Mouse (Mus musculus): ENCODE measurements around the gene Dlg2. TPM values are rescaled to one million over a fixed set of nuclear protein-coding genes. Genes with fewer than 3 reads are reported as not detected.

Gene Dlg2
- total and polyA plus RNA-seq, 3 experiments = 0.49 to 0.68 TPM; not detected in 1

DNA sequence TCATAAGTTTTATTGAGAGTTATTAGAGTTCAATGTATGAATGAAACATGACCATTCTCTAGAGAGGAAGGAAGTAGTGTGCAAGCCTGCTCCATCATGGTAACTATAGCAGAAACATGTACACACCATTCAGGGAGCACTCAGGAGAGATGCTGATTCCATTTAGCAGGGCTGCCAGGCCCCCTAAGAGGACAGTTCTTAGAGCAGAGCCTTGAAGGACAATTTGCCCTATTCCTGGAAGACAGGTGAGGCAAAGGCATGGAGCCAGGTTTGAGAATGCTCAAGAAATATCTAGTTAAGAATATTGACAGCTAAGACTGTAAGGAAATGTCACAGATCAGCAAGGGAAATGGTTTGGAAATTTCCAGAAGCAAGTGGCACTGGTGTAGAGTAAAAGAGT, 1096.8 kb downstream of the Dlg2 start:
- no peaks in the 10 kb centered on the region for H3K36me3 ChIP-seq (replicated peaks)
- H3K9me3 ChIP-seq (replicated peaks) = no peaks in the 10 kb centered on the region
- no peaks in the 10 kb centered on the region for H3K4me1 ChIP-seq (ENCODE audit: insufficient read depth, low read depth, low read length)
- no peak overlapping the region for H3K4me3 ChIP-seq (ENCODE audit: low read depth, low read length)
- TF ChIP-seq GATA2 (IDR thresholded peaks at IDR 0.05; ENCODE audit: borderline replicate concordance, low read depth, low read length) (no peak), TAL1 (conservative IDR thresholded peaks at IDR 0.05; ENCODE audit: low read depth, low read length) (no peak), POLR2AphosphoS5 (IDR thresholded peaks at IDR 0.05; ENCODE audit: insufficient replicate concordance, low read depth, low read length) (no peak), CTCF (IDR thresholded peaks at IDR 0.05; ENCODE audit: low read depth, low read length) (no peak), GATA1 (IDR thresholded peaks at IDR 0.05; ENCODE audit: borderline replicate concordance, low read length) (no peak)
- DNase-seq (ENCODE audit: low spot score) (no peak), ATAC-seq (ENCODE audit: extremely low read depth, insufficient number of reproducible peaks, low FRiP score, poor library complexity, severe bottlenecking) (no peak)
- no peaks in the 10 kb centered on the region for H3K27me3 ChIP-seq (ENCODE audit: insufficient read depth, low read length)

DNA sequence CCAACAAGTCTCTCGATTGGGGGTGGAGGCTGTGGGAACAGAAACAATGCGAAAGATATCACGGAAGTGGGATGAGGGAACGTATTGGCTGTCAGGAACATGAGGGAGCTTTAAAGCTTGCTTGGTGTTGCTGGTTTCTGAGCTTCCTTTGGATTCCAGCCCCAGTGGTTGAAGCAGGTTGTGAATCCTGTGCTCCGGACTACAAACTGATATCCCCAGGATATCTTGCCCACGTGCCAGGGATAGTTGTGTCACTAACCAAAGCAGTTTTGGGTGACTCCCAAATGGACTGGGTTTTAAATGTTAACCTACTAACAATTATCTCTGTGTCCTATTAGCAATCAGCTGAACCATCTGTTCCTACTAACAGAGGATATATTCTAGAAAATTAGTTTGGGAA, 1099.7 kb downstream of the Dlg2 start:
- no peaks in the 10 kb centered on the region for H3K36me3 ChIP-seq (replicated peaks)
- ATAC-seq (ENCODE audit: extremely low read depth, insufficient number of reproducible peaks, low FRiP score, poor library complexity, severe bottlenecking) = no peak
- TF ChIP-seq GATA2 (IDR thresholded peaks at IDR 0.05; ENCODE audit: borderline replicate concordance, low read depth, low read length) = no peak
- TF ChIP-seq POLR2AphosphoS5 (IDR thresholded peaks at IDR 0.05; ENCODE audit: insufficient replicate concordance, low read depth, low read length) = no peak
- TF ChIP-seq TAL1 (conservative IDR thresholded peaks at IDR 0.05; ENCODE audit: low read depth, low read length) = no peak
- no peak for TF ChIP-seq CTCF (IDR thresholded peaks at IDR 0.05; ENCODE audit: low read depth, low read length)
- no peak for TF ChIP-seq GATA1 (IDR thresholded peaks at IDR 0.05; ENCODE audit: borderline replicate concordance, low read length)

DNA sequence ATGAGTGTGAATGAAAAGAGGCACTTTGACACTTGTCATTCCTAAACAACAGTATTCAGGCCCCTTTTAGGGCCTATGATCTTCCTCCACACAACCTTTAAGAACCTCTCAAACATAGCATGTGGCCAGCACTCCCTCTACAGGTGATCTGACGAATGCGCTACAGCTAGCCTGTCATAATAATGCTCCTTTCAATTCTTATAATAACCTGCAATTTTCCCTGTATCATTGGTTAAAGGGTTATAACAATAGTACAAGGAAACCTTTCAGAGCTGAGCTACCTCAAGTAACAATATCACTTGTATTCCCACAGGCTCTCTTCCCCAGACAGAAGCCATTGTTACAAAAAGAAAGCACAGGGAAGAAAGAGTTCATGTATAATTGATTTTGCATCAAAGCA, 1105.7 kb downstream of the Dlg2 start:
- Histone ChIP-seq H3K36me3 (replicated peaks) (no peaks in the 10 kb centered on the region), H3K27me3 (ENCODE audit: insufficient read depth, low read length) (no peaks in the 10 kb centered on the region), H3K9me3 (replicated peaks) (no peaks in the 10 kb centered on the region), H3K4me3 (ENCODE audit: low read depth, low read length) (no peak overlapping the region), H3K4me1 (ENCODE audit: insufficient read depth, low read depth, low read length) (no peaks in the 10 kb centered on the region)
- TF ChIP-seq GATA2 (IDR thresholded peaks at IDR 0.05; ENCODE audit: borderline replicate concordance, low read depth, low read length) (no peak), CTCF (IDR thresholded peaks at IDR 0.05; ENCODE audit: low read depth, low read length) (no peak), POLR2AphosphoS5 (IDR thresholded peaks at IDR 0.05; ENCODE audit: insufficient replicate concordance, low read depth, low read length) (no peak), GATA1 (IDR thresholded peaks at IDR 0.05; ENCODE audit: borderline replicate concordance, low read length) (no peak), TAL1 (conservative IDR thresholded peaks at IDR 0.05; ENCODE audit: low read depth, low read length) (no peak)
- DNase-seq (ENCODE audit: low spot score) (no peak), ATAC-seq (ENCODE audit: extremely low read depth, insufficient number of reproducible peaks, low FRiP score, poor library complexity, severe bottlenecking) (no peak)

More for the DNA sequence above, 1099.7 kb downstream of the Dlg2 start:
- Histone ChIP-seq H3K4me1 (ENCODE audit: insufficient read depth, low read depth, low read length) (no peaks in the 10 kb centered on the region), H3K4me3 (ENCODE audit: low read depth, low read length) (no peak overlapping the region), H3K9me3 (replicated peaks) (no peaks in the 10 kb centered on the region), H3K27me3 (ENCODE audit: insufficient read depth, low read length) (no peaks in the 10 kb centered on the region)
- no peak for DNase-seq (ENCODE audit: low spot score)

GRCm38 (mm10) chr7:91583566-91583965, 1107.1 kb downstream of the Dlg2 start:
- Histone ChIP-seq H3K4me1 (ENCODE audit: insufficient read depth, low read depth, low read length) (no peaks in the 10 kb centered on the region), H3K4me3 (ENCODE audit: low read depth, low read length) (no peak overlapping the region), H3K36me3 (replicated peaks) (no peaks in the 10 kb centered on the region), H3K27me3 (ENCODE audit: insufficient read depth, low read length) (no peaks in the 10 kb centered on the region), H3K9me3 (replicated peaks) (no peaks in the 10 kb centered on the region)
- no peak for DNase-seq (ENCODE audit: low spot score)
- no peak for ATAC-seq (ENCODE audit: extremely low read depth, insufficient number of reproducible peaks, low FRiP score, poor library complexity, severe bottlenecking)
- TF ChIP-seq CTCF (IDR thresholded peaks at IDR 0.05; ENCODE audit: low read depth, low read length) = no peak
- TF ChIP-seq GATA2 (IDR thresholded peaks at IDR 0.05; ENCODE audit: borderline replicate concordance, low read depth, low read length) = no peak
- no peak for TF ChIP-seq POLR2AphosphoS5 (IDR thresholded peaks at IDR 0.05; ENCODE audit: insufficient replicate concordance, low read depth, low read length)
- no peak for TF ChIP-seq GATA1 (IDR thresholded peaks at IDR 0.05; ENCODE audit: borderline replicate concordance, low read length)
- TF ChIP-seq TAL1 (conservative IDR thresholded peaks at IDR 0.05; ENCODE audit: low read depth, low read length) = no peak

GRCm38 (mm10) chr7:91591261-91592170, 1115.0 kb downstream of the Dlg2 start:
- Histone ChIP-seq H3K4me3 (ENCODE audit: low read depth, low read length) (no peak overlapping the region), H3K4me1 (ENCODE audit: insufficient read depth, low read depth, low read length) (no peaks in the 10 kb centered on the region), H3K27me3 (ENCODE audit: insufficient read depth, low read length) (no peaks in the 10 kb centered on the region), H3K9me3 (replicated peaks) (no peaks in the 10 kb centered on the region), H3K36me3 (replicated peaks) (no peaks in the 10 kb centered on the region)
- ATAC-seq (ENCODE audit: extremely low read depth, insufficient number of reproducible peaks, low FRiP score, poor library complexity, severe bottlenecking) (no peak), DNase-seq (ENCODE audit: low spot score) (no peak)
- TF ChIP-seq CTCF (IDR thresholded peaks at IDR 0.05; ENCODE audit: low read depth, low read length) (no peak), GATA2 (IDR thresholded peaks at IDR 0.05; ENCODE audit: borderline replicate concordance, low read depth, low read length) (no peak), TAL1 (conservative IDR thresholded peaks at IDR 0.05; ENCODE audit: low read depth, low read length) (no peak), GATA1 (IDR thresholded peaks at IDR 0.05; ENCODE audit: borderline replicate concordance, low read length) (no peak), POLR2AphosphoS5 (IDR thresholded peaks at IDR 0.05; ENCODE audit: insufficient replicate concordance, low read depth, low read length) (no peak)

GRCm38 (mm10) chr7:91598549-91598948, 1122.1 kb downstream of the Dlg2 start:
- no peaks in the 10 kb centered on the region for H3K9me3 ChIP-seq (replicated peaks)
- ATAC-seq (ENCODE audit: extremely low read depth, insufficient number of reproducible peaks, low FRiP score, poor library complexity, severe bottlenecking) = no peak
- H3K4me1 ChIP-seq (ENCODE audit: insufficient read depth, low read depth, low read length) = no peaks in the 10 kb centered on the region
- H3K27me3 ChIP-seq (ENCODE audit: insufficient read depth, low read length) = no peaks in the 10 kb centered on the region
- H3K4me3 ChIP-seq (ENCODE audit: low read depth, low read length) = no peak overlapping the region
- DNase-seq (ENCODE audit: low spot score) = no peak
- TF ChIP-seq GATA2 (IDR thresholded peaks at IDR 0.05; ENCODE audit: borderline replicate concordance, low read depth, low read length) = no peak
- TF ChIP-seq TAL1 (conservative IDR thresholded peaks at IDR 0.05; ENCODE audit: low read depth, low read length) = no peak
- TF ChIP-seq POLR2AphosphoS5 (IDR thresholded peaks at IDR 0.05; ENCODE audit: insufficient replicate concordance, low read depth, low read length) = no peak
- no peak for TF ChIP-seq CTCF (IDR thresholded peaks at IDR 0.05; ENCODE audit: low read depth, low read length)
- no peak for TF ChIP-seq GATA1 (IDR thresholded peaks at IDR 0.05; ENCODE audit: borderline replicate concordance, low read length)
- no peaks in the 10 kb centered on the region for H3K36me3 ChIP-seq (replicated peaks)

All from G1E (cell line).